Comparison of ENCODE assay signal across 8 mouse cellular contexts in the genomic region with DNA sequence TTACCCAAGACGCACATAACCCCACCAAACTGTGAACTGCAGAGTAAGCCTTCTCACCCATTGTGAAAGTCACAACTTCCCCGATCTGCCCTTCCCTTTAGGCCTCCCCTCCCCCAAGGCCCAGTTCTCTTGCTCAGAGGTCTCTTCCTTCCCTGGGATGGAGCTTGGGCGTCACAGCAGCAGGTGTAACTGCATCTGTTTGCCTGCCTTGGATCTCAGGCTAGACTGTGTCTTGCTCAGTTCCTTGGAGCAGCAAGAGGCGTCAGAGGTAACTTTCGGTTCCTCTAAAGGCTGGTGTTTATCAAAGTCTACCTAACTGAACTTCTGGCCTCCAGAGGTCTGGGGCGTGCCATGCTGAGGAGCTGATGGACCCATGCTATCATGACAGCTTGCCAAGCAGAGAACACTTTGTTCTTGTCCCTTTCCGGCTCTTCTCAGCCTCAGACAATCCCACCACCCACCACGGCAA. TPM values are rescaled to one million over a fixed set of nuclear protein-coding genes. Genes with fewer than 3 reads are reported as not detected.
DNase-seq lines count a peak whose midpoint lies in the region; ATAC-seq lines count a peak whose summit lies in the region.

No protein-coding gene starts in this region.

- 61% methylated on average over 8 of the region's 8 CpGs for WGBS in heart, embryonic 12.5 days
- 84% methylated on average over 8 of the region's 8 CpGs for WGBS in forebrain, embryonic 14.5 days

- ATAC-seq in heart, embryonic 12.5 days (ENCODE audit: insufficient number of reproducible peaks, low FRiP score), result no peak
- ATAC-seq in common myeloid progenitor, adult 5-6 weeks (replicated peaks; ENCODE audit: low read depth, poor library complexity, severe bottlenecking), result peak; percentile 62
- ATAC-seq in megakaryocyte progenitor cell, adult 5-6 weeks (replicated peaks; ENCODE audit: poor library complexity), result peak; percentile 66
- ATAC-seq in forebrain, embryonic 14.5 days, result no peak
- no peak for ATAC-seq in cerebellum, adult (ENCODE audit: insufficient number of reproducible peaks, low FRiP score, low TSS enrichment)

- H3K27me3 ChIP-seq in heart, embryonic 12.5 days (replicated peaks), result no peaks in the 10 kb centered on the region
- no peaks in the 10 kb centered on the region for H3K27me3 ChIP-seq in forebrain, embryonic 14.5 days (replicated peaks; ENCODE audit: control insufficient read depth, insufficient read depth, low read length)

- no peak overlapping the region for H3K9ac ChIP-seq in heart, embryonic 12.5 days
- H3K9ac ChIP-seq in forebrain, embryonic 14.5 days (ENCODE audit: low read length), result no peak overlapping the region

- no peaks in the 10 kb centered on the region for H3K36me3 ChIP-seq in heart, embryonic 12.5 days
- H3K36me3 ChIP-seq in forebrain, embryonic 14.5 days (ENCODE audit: control insufficient read depth, insufficient read depth, low read length), result no peaks in the 10 kb centered on the region

- no peak overlapping the region for H3K4me2 ChIP-seq in heart, embryonic 12.5 days
- no peak overlapping the region for H3K4me2 ChIP-seq in forebrain, embryonic 14.5 days (ENCODE audit: low read length)

- no peak overlapping the region for H3K27ac ChIP-seq in heart, embryonic 12.5 days (ENCODE audit: poor library complexity, severe bottlenecking)
- no peak overlapping the region for H3K27ac ChIP-seq in forebrain, embryonic 14.5 days (ENCODE audit: low read depth, low read length)

- no peak overlapping the region for H3K4me3 ChIP-seq in heart, embryonic 12.5 days
- no peak overlapping the region for H3K4me3 ChIP-seq in forebrain, embryonic 14.5 days (ENCODE audit: low read depth, low read length)

- DNase-seq in heart, adult 18-20 months, result peak; percentile 53 to 82
- peak; percentile 55 to 82 for DNase-seq in kidney, postnatal 25 days
- DNase-seq in forebrain, embryonic 14.5 days (ENCODE audit: low spot score), result no peak
- no peak for DNase-seq in cerebellum, adult 8-10 months

- H3K4me1 ChIP-seq in heart, embryonic 12.5 days (replicated peaks), result peaks cover 6% of the 10 kb centered on the region
- H3K4me1 ChIP-seq in forebrain, embryonic 14.5 days (ENCODE audit: control insufficient read depth, insufficient read depth, low read length), result no peaks in the 10 kb centered on the region

- H3K9me3 ChIP-seq in heart, embryonic 12.5 days (replicated peaks), result no peaks in the 10 kb centered on the region
- no peaks in the 10 kb centered on the region for H3K9me3 ChIP-seq in forebrain, embryonic 14.5 days (replicated peaks; ENCODE audit: control insufficient read depth, low read length)

RNA-seq across cellular contexts. Expression of a gene that starts 30.5 kb away (rescaled TPM):
- 10 to 100 TPM; 17.3 to 24.4 TPM for total RNA-seq in heart, adult 18-20 months (2021)
- 5.9 and 7.9 TPM in 2 replicates for polyA plus RNA-seq in heart, embryonic 12.5 days (2016; fragmentation: Nextera tagmentation; extraction: Ambion mirVana)
- total RNA-seq in common myeloid progenitor, adult 5-6 weeks (2017), result 71.7 and 87.7 TPM in 2 replicates
- 57.6 and 66.3 TPM in 2 replicates for total RNA-seq in megakaryocyte progenitor cell, adult 5-6 weeks (2015)
- total RNA-seq in megakaryocyte progenitor cell, adult 5-6 weeks (2017), result 67.8 and 85.6 TPM in 2 replicates
- polyA plus RNA-seq in forebrain, embryonic 14.5 days (2014; fragmentation: Nextera tagmentation; extraction: Ambion mirVana), result 3.3 and 5.3 TPM in 2 replicates

Comparison
In these comparisons a context has a peak if more than half of its experiments do, and no peak if none do; other contexts are left out.
1. DNase-seq: peak in heart, adult 18-20 months (2 of 2) and kidney, postnatal 25 days (2 of 2); none in forebrain, embryonic 14.5 days (single experiment) and cerebellum, adult 8-10 months (single experiment).
2. ATAC-seq: peak in common myeloid progenitor, adult 5-6 weeks (single experiment) and megakaryocyte progenitor cell, adult 5-6 weeks (single experiment); none in heart, embryonic 12.5 days (single experiment), forebrain, embryonic 14.5 days (single experiment) and cerebellum, adult (single experiment).